Mouse (Mus musculus) activated CD4-positive, CD25-positive, alpha-beta regulatory T cell, adult 4 months (primary cell): ENCODE results near the gene Cd79b. TPM values are rescaled to one million over a fixed set of nuclear protein-coding genes. Genes with fewer than 3 reads are reported as not detected.
A peak's percentile ranks its signal among the peaks of the same experiment; 100 is the strongest.
"Not testable (repeated sequence)": the region's sequence is repeated elsewhere in the genome, so short reads cannot be mapped to it uniquely, and the experiment has no call there.

ENCODE experiments used
- ATAC-seq: one replicate; pipeline ENCODE4 v1.8.0; 2017
- polyA plus RNA-seq, 2 experiments: library from polyadenylated mRNA; unstranded; fragments of 100-300 nt; shearing (Covaris generic); gene quantifications; one replicate each; pipeline ENCODE4 v1.2.1; 2017

The Cd79b gene
- 10 to 100 TPM; 48.0 to 77.5 TPM for polyA plus RNA-seq

DNA sequence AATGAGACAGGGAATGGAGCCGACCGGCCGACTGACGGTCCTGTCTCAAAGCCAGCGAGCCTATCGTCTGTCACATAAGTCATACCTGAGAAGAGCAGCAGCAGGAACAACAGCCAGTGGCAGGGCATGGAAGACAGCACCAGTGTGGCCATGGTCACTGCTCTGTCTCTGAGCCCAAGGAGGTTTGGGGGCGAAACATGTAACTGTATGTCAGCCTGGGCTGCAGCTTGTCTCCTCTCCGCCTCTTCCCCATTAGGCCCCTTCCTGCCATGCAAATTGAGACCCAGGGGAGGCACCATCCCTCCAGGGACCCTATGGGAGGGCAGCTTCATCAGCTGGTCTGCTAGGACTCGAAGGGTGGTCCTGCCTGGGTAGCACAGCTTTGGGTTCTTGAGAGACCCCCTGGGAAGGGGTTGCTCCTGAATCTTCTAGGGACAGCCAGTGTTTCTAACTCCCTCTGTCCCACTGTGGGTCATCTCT lies at the start of gene Cd79b:
Gene Cd79b (minus strand): TSS at position 430 of the 480 bp plus-strand sequence.
- ATAC-seq = no peak

GRCm38 (mm10) chr11:106359350-106359749 lies 44.8 kb upstream of the Cd79b start:
- no peak for ATAC-seq

DNA sequence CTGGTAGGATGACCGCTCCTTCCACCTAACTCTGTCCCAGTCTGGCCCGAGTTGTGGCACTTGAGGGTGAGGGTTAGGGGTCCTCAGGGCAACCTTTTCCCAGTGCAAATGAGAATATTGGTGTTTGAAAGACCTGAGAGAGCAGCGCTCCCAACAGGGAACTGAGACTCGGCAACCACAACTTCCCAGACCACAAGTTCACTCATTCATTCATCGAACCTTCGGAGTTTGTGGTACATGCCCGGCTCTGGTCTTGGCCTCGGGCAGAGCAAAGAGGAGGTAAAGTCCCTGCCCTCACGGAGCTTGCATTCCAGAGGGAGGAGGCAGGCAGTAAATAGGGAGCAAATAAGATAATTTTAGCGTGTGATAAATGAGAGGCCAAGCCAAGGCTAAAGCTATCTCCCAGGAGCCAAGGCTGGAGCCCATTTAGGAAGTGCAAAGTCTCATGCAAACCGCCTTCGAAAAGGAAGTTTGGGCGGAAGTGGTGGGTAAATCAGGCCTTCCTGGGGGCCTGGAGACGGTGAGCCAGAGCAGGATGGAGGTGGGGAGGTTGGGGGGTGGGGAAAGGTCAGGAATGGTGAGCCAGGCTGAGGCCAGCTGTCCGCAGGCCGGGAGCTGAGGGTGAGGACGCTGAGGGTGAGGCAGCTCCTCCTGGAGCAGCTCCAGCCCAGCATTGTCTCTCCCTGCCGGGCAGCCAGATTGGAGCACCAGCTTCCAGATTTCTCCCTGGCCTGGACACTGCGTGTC lies 41.0 kb upstream of the Cd79b start:
- no peak for ATAC-seq

- ATAC-seq = no peak
Observed at GRCm38 (mm10) chr11:106354181-106354580, 39.6 kb upstream of the Cd79b start.

DNA sequence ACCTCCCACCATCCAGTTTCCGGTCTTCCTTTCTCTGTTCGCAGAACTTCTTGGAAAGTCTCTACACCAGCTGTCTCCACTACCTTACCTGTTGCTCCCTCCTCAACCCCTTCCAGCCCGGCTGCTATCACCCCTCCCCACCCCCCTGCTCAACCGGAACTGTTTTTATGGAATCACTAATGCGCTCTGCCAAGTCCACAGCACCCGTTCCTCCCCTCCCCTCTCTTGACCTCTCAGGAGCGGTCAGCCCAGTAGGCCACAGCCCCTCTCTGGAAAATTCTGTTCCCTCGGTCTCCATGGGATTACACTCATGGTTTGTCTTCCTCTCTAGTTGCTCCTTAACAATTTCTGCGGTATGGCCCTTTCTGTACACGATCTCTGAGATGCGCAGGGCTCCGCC lies 38.6 kb upstream of the Cd79b start, which contains the start of gene Scn4a:
Gene Scn4a (minus strand): TSS at position 101 of the 400 bp plus-strand sequence.
- ATAC-seq = no peak

DNA sequence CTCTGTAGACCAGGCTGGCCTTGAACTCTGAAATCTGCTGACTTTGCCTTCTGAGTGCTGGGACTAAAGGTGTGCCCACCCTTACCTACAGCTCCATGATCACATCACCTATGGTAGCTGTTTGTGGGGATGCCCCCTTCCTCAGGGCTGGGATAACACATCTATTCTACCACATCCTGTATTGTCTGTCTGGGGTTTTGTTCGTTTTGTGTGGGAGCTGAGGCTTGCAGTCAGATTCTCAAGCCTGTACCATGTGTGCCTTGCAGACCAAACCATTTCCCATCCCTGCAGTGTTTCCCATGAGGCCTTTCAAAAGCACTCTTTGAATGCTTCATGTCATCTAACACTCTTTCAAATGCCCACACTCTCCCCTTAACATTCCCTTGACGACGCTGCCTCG lies 37.4 kb upstream of the Cd79b start:
- peak; percentile 94 for ATAC-seq

DNA sequence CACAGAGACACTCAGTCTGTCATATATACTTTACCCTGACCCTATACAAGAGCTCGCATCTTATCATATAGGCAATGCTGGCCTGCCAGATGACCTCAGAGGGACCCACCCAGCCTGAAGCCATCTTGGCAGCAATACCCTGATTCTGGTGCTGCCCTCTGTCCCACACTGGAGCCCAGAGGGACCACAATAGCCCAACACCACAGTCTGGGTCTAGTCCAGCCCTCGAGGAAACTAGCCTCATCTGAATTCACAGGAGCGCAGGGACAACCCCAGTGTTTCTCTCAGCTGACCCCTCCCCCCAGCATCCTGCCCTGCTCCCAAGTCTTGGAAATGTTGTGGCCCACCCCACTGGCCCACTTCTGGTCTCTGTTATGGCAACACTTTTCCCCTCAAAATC lies 36.7 kb upstream of the Cd79b start:
- no peak for ATAC-seq

GRCm38 (mm10) chr11:106350853-106351252 lies 36.3 kb upstream of the Cd79b start:
- ATAC-seq = no peak

- ATAC-seq = no peak
Observed at GRCm38 (mm10) chr11:106349772-106350171, 35.2 kb upstream of the Cd79b start.

DNA sequence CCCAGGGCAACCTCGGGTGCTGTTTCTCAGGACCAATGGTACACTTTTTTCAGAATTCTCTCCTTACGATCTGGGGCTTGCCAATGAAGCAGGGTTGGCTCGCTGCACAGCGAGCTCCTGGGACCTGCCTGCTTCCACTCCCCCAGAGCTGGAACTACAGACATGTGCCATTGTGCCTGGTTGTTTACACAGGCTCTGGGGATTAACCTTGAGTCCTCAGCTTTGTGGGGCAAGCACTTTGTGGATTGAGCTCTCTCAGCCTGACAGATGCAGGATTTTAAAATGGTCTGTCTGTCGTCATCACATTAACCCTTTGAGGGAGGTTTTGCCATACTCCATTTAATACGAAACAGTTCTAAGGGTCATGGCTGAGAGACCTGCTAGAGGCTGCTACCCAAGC lies 30.3 kb upstream of the Cd79b start:
- ATAC-seq = no peak

GRCm38 (mm10) chr11:106340990-106341520 lies 26.5 kb upstream of the Cd79b start:
- no peak for ATAC-seq

DNA sequence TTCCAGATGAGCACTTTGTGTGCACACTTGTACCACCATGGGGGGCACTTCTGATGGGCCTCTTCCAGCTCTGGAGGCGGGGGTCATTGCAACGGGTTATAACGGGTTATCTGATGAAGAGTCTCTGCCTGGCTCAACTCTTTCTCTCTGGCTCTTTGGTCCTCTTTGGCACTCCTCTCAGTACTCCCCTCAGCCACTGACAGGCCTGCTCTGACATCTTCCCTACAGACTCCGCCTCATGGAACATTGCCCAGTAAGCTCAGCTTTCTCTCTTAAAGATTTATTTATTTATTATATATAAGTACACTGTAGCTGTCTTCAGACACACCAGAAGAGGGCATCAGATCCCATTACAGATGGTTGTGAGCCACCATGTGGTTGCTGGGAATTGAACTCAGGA lies 24.8 kb upstream of the Cd79b start:
- not testable (repeated sequence) for ATAC-seq

DNA sequence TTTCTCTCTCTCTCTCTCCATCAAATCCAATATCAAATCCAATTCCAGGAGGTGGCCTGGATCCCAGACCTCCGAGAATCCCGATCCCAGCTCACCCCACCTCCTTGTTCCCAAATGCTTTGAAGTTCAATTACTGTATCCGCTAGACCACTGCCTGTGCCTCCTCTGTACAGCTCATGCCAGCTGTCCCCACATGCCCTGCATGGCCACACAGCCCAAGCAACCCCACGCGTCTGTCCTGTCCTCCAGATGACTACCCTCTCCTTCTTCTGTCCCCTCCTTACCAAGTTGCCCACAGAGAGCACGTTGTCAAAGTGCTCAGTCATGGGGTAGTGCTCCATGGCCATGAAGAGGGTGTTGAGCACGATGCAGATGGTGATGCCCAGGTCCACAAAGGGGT lies 24.3 kb upstream of the Cd79b start:
- ATAC-seq = no peak

DNA sequence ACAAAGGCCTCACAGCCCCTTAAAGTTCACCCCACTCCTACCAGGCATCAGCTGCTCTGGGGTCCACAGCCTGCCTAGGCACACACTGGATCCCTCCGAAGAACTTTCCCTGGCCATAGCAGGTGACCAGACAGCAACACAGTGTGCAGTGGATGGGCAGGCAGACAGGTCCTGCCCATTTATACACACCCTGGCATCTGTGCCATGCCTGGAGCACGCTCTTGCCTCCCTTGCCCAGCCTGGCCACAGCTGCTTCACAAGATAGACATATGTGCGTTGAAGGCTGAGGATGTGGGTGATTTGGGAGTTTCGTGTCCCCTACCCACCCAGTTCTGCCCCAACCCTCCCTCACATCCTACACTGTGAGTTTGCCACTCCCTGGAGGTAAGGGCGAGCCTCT lies 23.5 kb upstream of the Cd79b start:
- no peak for ATAC-seq

- no peak for ATAC-seq
Observed at GRCm38 (mm10) chr11:106334066-106334465, 19.5 kb upstream of the Cd79b start.

DNA sequence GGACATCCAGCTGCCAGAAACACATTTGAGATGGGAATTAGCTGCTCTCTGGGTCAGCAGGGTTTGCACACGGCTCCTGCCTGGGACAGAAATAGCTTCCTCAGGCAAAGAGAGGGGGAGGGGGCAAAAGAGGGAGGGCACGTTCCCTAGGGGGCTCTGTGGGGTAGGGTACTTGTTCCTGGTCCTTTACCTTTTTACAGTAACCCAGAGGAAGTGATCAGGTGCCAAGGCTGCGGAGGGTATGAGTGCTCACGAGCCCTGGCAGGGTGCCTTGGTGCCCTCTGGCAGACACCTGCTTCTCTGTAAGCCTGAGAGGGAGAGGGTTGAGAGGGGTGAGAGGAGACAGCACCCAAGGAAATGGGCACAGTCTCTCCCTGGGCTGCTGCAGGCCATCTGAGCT lies 17.9 kb upstream of the Cd79b start:
- no peak for ATAC-seq

DNA sequence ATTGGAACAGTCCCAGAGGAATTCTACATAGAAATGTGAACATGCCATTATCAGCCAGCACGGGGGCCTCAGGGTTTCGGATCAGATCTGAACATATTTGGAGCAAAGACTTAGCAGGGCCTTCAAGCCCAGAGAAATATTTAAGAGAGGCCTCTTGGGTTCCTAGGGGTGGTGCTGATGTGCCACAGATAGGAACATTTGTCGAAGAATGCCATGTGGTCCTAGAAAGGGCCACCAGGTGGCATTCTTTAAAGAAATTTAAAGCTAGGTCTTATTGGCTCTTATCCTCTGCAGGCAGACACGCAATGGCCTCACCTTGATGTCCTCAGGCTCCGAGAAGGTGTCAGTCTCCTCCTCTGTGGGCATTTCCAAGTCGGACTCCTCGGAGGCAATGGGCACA lies 15.1 kb upstream of the Cd79b start:
- peak; percentile 84 for ATAC-seq

GRCm38 (mm10) chr11:106329128-106329527 lies 14.6 kb upstream of the Cd79b start:
- no peak for ATAC-seq

DNA sequence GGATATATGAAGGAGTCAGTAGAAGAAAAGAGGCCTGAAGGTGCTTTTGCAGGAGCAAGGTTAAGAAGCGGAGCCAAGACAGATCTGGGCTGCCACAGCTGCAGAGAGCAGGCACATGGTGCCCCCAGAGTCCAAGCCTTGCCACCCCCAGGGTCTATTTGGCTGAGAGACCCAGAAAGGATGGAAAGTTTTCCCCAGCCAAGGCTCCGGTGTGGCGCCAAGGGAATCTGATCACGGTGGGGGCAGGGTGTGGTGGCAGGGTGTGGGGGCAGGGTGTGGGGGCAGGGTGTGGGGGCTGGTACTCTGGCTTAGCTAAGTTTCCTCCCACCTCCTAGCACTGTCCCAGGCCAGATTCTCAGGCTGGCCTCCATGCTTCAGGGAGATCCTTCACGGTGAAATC lies 14.0 kb upstream of the Cd79b start:
- no peak for ATAC-seq

GRCm38 (mm10) chr11:106326475-106326874 lies 11.9 kb upstream of the Cd79b start:
- no peak for ATAC-seq

GRCm38 (mm10) chr11:106325566-106326206 lies 11.1 kb upstream of the Cd79b start:
- no peak for ATAC-seq

DNA sequence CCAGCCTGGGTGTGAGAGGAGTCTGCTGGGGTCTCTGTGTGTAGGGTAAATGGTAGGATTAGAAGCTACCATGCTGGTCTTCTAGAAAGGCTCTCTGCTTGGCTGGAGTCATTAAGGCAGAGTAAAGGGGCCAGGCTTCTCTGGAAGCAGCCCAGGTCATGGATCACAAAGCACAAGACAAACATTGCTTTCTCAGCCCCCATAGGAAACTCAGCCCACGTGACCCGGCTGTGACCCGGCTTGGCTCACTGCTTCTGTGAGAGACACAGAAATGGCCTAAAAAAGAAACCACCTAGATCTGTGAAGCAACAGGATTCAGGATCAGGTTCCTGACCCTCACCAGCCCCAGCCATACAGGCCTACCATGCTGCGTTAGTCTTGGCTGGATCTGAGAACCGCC lies 10.3 kb upstream of the Cd79b start:
- ATAC-seq = no peak

GRCm38 (mm10) chr11:106318406-106319366 lies 4.1 kb upstream of the Cd79b start:
- ATAC-seq = no peak
